Mouse (Mus musculus) left cerebral cortex, adult 2 months (tissue): ENCODE results near the gene Tgfbr2. TPM values are rescaled to one million over a fixed set of nuclear protein-coding genes. Genes with fewer than 3 reads are reported as not detected.

ENCODE experiments used
- DNase-seq, 2 experiments: peaks; one replicate each; pipeline ENCODE4 v3.0.0; 2021 to 2022; ENCODE audit warnings: low spot score in 2 of 2, mixed read lengths in 1 of 2; ENCODE audit errors: extremely low spot score in 1 of 2
- H3K27ac ChIP-seq: fragments of 200-600 bp; 2 replicates; pipeline ENCODE4 v1.8.1; 2022
- H3K4me3 ChIP-seq: fragments of 200-600 bp; 2 replicates; pipeline ENCODE4 v1.8.1; 2022
- CTCF ChIP-seq: fragments of 200-600 bp; IDR thresholded peaks from 2 replicates; pipeline ENCODE4 v1.8.1; 2022; ENCODE audit warnings: antibody characterized with exemption, mild to moderate bottlenecking, moderate library complexity
- intact Hi-C: fragments of 180-260 bp; cut with DNase I; formaldehyde crosslinking; loops from one replicate; pipeline ENCODE4 v1.15.1; 2025
- total RNA-seq, 2 experiments: library from RNA; stranded (reverse); gene quantifications; 2 replicates each; pipeline ENCODE4 v1.2.3; 2021

Gene Tgfbr2
- total RNA-seq, 2 experiments from 2014 or later: 10.3 to 12.6 TPM

GRCm38 (mm10) chr9:116126494-116126893, 48.7 kb downstream of the Tgfbr2 start:
- Histone ChIP-seq H3K4me3 (no peak overlapping the region), H3K27ac (no peak overlapping the region)
- DNase-seq: no peak
- no peak for TF ChIP-seq CTCF
- intact Hi-C loops: no loop called here

GRCm38 (mm10) chr9:116122969-116123589, 52.1 kb downstream of the Tgfbr2 start:
- intact Hi-C loops: no loop called here
- H3K27ac ChIP-seq: peak overlapping the region; percentile 15; the same call in 1 of the 2 replicates
- no peak for TF ChIP-seq CTCF
- no peak overlapping the region for H3K4me3 ChIP-seq
- DNase-seq: no peak

- intact Hi-C loops: no loop called here
- Histone ChIP-seq H3K4me3 (no peak overlapping the region), H3K27ac (peak overlapping the region; percentile 15; the same call in 1 of the 2 replicates)
- no peak for DNase-seq
- peak; percentile 1; the same call in 1 of the 2 replicates for TF ChIP-seq CTCF
Measured at GRCm38 (mm10) chr9:116122544-116122943, 52.6 kb downstream of the Tgfbr2 start.

- intact Hi-C loops: no loop called here
- no peak overlapping the region for H3K27ac ChIP-seq
Measured at GRCm38 (mm10) chr9:116121472-116121871, 53.7 kb downstream of the Tgfbr2 start.

GRCm38 (mm10) chr9:116119990-116120389, 55.2 kb downstream of the Tgfbr2 start:
- H3K27ac ChIP-seq: no peak overlapping the region
- TF ChIP-seq CTCF: no peak
- intact Hi-C loops: no loop called here
- H3K4me3 ChIP-seq: no peak overlapping the region
- DNase-seq: no peak

More at GRCm38 (mm10) chr9:116121472-116121871, 53.7 kb downstream of the Tgfbr2 start:
- no peak for DNase-seq
- no peak overlapping the region for H3K4me3 ChIP-seq
- TF ChIP-seq CTCF: no peak

GRCm38 (mm10) chr9:116118332-116118872, 56.8 kb downstream of the Tgfbr2 start:
- DNase-seq: no peak
- Histone ChIP-seq H3K4me3 (no peak overlapping the region), H3K27ac (no peak overlapping the region)
- TF ChIP-seq CTCF: no peak
- intact Hi-C loops: no loop called here

GRCm38 (mm10) chr9:116115875-116116274, 59.3 kb downstream of the Tgfbr2 start:
- DNase-seq: no peak
- no peak overlapping the region for H3K27ac ChIP-seq
- intact Hi-C loops: no loop called here
- TF ChIP-seq CTCF: no peak
- no peak overlapping the region for H3K4me3 ChIP-seq

GRCm38 (mm10) chr9:116114339-116114738, 60.8 kb downstream of the Tgfbr2 start:
- intact Hi-C loops: no loop called here
- no peak for TF ChIP-seq CTCF
- DNase-seq: no peak
- H3K27ac ChIP-seq: no peak overlapping the region
- no peak overlapping the region for H3K4me3 ChIP-seq

GRCm38 (mm10) chr9:116111149-116111970, 63.8 kb downstream of the Tgfbr2 start:
- H3K4me3 ChIP-seq: no peak overlapping the region
- DNase-seq: no peak
- H3K27ac ChIP-seq: no peak overlapping the region
- intact Hi-C loops: no loop called here
- no peak for TF ChIP-seq CTCF

- DNase-seq: no peak
- TF ChIP-seq CTCF: no peak
- intact Hi-C loops: no loop called here
- Histone ChIP-seq H3K27ac (no peak overlapping the region), H3K4me3 (no peak overlapping the region)
Measured at GRCm38 (mm10) chr9:116108729-116109128, 66.4 kb downstream of the Tgfbr2 start.

- TF ChIP-seq CTCF: no peak
- DNase-seq: no peak
- intact Hi-C loops: no loop called here
- H3K4me3 ChIP-seq: no peak overlapping the region
- H3K27ac ChIP-seq: no peak overlapping the region
Measured at GRCm38 (mm10) chr9:116104770-116105169, 70.4 kb downstream of the Tgfbr2 start.

- intact Hi-C loops: no loop called here
- Histone ChIP-seq H3K27ac (no peak overlapping the region), H3K4me3 (no peak overlapping the region)
- no peak for DNase-seq
- no peak for TF ChIP-seq CTCF
Measured at GRCm38 (mm10) chr9:116101842-116102241, 73.3 kb downstream of the Tgfbr2 start.
